Mouse (Mus musculus): Measurements from ENCODE around the gene Gmds.

The Gmds gene

DNA sequence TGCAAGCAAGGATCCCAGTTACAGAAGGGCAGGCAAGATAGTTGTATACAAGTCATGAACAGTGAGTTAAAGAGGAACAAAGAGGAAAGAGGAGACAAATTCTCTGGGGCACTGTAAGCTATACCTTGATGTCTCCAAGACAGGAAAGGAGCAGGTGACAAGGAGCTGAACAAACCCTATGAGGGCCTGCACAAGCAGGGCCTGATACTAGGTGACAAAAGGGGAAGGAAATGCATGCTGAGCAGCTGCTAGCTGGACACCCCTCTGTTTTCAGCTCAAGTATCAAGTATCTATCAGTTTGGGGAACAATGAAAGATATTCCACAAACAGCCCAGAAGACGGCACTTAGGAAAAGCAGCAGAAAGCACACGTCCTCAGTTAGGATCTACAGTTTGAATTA is 193.4 kb downstream of the Gmds start:
- DNase-seq = no peak

DNA sequence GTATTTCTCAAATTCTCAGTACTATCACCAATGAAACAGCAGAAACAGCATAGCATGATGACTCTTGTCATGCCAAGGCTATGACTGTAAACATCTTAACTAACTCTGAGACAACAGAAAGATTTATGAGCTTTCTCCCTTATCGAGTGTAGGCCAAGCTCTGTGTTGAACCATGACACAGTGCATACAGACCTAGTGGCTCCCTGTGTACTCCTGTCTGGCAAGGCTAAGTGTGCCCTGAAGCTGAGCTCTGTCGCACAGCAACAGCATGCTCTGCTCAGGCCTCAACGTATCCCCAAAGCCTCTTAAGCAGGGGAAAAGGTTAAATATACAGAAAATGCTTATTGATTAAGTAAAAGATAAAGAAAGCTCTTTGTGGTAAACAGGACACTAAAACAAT is 194.9 kb downstream of the Gmds start:
- DNase-seq = no peak

DNA sequence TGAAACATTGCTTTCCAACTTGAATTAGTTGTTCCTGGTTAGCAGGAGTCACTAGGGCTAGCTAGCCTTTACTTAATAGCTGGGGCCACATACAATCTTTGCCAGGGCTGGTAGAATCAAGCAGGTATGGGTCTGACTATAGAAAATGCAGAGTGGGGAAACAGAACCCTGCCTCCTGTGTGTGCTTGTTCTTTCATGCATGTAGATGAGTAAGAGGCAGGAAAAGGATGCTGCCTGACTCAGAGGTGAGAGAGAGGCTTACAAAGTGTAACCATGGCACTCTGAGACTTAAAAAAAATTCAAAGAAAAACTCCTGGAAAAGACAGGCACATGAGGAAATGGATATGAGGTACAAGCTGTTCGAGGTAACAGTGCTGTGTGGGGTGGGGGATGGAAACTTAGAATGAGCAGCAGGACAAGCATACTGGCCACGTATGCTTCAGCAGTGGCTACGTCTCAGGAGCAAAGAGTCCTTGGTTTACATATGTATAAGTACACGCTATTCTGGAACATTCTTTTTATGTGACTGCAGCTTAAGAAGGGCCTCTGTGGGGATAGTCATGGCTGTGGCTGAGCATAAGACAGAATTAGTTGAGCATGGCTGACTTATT is 203.8 kb downstream of the Gmds start:
- no peak for DNase-seq

DNA sequence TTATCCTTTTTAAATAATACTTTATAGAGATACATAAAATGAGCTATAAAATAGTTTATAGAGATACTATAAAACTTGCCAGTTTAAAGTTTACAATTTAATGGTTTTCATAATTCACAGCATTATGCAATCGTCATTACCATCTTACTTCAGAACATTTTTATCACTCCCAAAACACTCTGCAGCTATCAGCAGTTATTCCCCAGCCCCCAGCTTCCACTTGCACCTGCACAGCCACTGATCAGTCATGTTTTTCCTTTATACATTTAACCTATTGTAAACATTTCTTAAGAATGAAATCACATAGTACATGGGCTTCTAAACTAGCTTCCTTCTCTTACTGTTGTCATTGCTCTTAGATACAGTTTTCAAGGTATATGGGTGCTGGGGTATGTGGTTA is 208.6 kb downstream of the Gmds start:
- no peak for DNase-seq

DNA sequence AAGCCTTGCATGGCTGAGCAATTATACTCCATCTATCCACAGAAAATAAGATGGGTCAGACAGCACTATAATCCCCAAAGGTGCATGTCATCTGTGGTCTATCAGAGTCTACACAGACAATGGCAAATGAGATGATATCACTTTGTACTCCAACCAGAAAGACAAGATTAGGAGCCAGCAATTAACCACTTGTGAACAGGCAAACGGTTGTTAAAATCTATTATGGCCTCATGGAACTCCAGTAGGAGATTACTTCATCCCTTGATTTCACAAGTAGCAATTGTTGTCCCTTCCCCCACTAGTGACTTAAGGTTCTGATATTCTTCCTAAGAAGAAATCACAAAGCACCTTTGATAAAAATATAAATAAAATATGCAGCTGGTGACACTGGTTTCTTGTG is 220.2 kb downstream of the Gmds start:
- DNase-seq = no peak

DNA sequence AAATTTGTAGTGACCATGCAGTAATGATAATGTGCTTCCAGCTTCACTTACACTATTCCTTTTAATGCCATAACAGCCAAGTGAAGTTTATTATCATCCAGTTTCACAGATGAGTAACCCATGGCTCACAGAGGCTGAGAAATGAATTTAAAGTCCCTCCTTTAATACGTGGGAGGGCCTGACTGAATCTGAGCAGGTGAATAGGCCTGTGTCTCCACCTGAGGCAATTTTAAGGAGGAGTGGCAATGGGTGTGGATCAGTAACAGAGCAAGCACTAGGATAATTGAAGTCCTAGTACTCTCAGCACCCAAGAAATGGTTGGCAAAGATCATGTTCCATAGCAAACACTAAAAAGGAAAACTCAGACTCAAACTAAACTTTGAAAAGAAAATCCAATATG is 223.1 kb downstream of the Gmds start:
- no peak for DNase-seq

DNA sequence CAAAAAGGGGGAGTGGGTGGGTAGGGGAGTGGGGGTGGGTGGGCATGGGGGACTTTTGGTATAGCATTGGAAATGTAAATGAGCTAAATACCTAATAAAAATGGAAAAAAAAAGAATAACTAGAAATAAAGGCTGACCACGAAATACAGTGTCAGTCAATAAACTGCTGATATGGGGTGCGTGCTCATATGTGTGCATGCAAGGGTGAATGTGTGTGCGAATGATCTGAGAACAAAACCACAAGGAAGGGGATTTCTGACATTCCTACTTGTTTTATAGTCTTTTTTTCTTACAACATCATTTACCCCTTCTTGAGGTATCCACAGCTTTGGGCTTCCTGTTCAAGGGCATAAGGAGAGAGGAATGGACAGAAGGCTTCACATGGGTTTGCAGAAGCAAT is 224.7 kb downstream of the Gmds start:
- no peak for DNase-seq

DNA sequence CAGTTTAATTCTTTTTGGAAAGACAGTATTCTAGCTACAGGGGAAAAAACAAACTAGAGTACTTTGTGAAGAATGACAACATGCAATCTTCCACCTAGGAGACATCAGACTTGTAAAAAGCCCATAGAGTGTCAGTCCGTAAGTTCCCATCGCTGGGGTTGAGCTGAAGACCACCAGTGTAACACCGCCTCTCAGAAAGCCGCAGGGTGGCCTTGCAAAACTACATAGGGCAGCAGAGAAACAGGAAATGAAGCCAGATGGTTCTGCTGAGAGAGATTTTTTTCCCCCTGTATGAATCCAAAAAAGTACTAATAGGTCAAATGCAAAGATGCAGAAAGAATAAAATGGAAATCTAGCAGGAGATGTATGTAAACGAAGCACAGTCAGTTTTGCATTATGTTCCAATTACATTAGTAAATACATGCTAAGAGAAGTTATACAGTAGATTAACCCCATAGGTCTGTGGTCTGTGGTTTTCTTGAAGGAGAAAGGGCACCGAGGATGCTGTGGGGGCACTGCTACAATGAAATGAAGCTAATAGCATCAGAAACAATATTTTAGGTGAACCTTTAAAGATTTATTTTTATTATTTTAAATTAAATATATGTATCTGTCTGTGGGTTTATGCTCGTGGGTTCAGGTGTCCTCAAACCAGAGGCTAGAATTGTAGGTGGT is 250.1 kb downstream of the Gmds start:
- DNase-seq = no peak

DNA sequence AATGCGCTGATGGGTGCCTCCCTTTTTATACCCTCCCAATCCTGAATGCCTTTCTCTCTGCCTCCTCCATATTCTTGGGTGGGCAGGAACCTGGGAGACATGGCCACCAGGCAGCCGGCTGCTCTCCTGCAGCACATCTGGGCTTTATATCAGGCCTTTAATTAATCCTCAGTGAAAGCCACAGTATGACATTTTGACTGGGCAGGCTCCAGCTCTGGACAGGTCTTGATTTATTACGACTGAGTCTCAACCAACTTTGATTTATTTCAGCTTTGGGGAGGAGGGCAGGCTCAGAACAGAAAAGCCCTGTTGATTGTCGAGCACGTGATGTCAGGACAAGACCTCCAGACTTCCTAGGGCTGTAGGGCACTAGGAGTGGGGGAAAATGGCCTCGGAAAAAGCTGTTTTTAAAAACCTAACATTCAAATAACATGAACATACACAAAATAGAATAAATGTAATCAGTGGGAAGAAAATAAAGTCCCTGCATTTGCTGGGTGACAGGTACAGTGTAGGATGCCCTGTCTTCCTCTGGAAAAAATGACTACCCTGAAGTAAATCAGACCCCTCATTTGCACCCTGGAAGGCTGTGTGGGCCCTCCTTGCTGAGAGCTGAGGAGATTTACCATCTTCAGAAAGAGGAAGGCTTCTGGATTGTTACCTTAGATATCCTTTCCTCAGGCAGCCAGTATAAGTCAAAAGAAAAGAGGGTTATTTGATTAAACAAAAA is 257.9 kb downstream of the Gmds start:
- no peak for DNase-seq

DNA sequence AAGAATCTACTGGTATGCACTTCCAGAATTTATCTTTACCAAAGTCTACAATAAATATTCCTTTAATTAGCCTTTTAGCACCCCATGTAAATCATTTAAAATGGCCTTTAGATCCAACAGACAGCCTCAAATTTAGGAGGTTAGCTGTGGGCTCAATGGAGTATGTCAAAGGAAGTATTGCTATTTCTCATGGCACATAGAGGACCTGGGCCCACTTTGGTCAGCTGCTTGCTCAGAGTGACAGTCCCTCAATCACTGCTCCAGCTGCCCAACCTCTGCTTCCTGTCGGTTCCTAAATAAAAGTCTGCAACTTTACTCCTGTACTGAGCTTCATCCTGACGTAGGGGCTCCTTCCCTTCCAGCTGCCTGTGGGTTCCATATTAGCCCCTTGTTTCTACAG is 264.9 kb downstream of the Gmds start:
- DNase-seq = no peak

DNA sequence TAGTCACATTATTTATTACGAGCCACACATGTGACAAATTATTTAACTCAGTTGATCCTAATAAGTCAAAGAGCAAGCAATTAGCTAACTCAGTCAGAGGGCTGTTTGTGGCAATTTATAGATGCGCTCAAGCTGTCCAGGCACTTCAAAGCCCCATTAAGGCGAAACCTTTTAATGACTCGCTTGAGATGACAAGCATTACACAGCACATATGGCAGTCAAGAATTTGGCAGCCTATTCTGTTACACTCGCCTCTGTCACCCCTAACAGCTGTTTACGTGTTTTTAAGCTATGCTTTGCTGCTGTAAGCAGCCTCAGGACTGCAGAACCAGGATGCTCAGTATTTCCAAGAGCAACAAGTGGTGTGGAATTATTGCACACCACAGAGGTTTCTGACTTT is 283.2 kb downstream of the Gmds start:
- no peak for DNase-seq

DNA sequence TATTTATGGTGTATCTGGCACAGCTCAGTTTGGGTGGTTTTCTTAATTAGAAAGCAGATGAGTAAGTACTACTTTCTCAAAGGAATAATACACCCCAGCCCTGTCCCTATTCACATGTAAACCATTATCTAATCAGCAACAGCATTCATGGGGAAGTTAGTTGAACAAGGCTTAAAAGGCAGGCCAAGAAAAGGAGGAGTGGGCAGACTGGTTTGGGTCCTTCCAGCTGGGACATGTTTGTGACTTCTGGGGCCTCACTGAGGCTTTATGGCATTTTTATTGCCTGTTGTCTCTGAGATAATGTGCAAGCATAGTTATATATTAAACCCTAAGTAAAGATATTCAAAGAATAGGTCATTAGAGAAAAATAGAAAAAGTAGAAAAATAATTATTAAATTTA is 285.0 kb downstream of the Gmds start:
- no peak for DNase-seq

DNA sequence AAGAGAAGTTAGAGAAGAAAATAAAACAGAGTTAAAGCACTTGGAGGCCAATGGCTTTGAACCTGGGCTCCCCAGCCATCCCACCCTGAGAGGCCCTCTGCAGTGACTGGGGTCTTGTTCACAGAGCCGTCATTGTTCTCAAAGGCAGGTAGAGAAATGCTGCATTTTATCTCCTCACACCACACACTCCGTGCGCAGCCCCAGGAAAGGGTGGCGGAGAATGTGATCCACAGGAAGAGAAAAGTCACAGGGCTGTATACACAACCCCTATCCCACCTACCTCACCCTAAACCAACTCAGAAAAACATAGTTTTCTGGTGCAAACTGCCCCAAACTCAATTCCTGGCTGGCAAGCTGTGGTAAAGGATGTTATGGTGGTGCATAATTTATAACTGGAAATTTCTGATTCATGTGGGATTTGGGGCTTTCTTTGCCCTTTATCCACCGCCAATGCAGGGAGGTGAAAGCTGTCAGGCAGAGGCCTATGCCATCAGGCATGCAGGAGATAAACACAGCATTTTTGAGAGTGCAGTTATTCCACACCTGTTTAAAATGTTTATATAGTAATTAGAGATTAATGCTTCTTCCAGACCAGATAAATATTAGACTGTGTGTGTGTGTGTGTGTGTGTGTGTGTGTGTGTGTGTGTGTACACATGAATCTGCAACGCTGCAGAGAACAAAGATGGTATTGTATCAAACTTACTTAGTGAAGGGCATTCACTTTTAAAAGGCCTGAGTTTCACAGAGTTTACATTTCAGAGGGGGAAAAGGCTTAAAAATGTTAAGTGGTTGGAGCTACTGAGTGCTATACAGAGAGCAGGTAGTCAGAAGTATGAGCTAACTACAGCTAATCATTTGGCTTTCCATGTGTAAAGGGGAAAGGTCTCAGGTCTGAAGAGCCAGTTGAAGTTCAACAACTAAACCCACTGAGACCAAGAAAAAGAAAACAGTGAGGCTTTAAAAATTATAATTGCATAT is 290.3 kb downstream of the Gmds start:
- no peak for DNase-seq

DNA sequence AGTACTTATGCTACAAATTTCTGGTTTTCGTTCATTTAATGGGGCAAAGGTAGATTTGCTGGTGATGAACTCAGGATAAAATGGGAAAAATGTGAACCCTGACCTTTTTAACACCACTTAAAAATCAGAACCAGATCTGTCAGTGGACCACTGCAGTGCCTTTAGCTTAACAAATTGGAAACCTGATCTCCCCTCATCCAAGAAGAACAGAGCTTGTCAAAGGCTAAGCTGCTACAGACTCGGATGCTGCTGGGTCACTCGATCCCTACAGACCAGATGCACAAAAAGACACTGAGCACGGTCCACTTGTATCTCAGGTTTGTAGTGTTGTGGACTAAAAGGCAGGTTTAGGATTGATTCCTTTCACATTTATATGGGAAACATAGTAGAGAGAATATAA is 291.6 kb downstream of the Gmds start:
- no peak for DNase-seq

DNA sequence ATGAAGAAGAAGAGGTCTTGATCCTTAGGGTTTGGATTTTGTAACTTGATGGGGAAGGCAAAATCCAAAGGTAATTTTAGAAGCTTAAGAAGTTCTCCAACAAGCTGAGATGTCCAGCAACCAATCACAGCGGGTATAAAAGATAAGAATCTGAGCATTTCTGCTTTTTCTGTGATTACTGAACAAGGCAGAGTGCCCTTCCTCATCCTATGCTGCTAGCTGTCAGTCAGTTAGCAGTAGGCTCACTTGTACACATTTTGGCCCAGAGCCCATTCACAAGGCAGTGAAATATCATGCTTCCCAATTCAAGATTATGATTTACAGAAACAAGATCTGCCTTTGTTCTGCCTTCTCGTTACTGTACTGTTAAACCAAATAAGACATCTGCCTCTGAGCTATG is 295.8 kb downstream of the Gmds start:
- no peak for DNase-seq

DNA sequence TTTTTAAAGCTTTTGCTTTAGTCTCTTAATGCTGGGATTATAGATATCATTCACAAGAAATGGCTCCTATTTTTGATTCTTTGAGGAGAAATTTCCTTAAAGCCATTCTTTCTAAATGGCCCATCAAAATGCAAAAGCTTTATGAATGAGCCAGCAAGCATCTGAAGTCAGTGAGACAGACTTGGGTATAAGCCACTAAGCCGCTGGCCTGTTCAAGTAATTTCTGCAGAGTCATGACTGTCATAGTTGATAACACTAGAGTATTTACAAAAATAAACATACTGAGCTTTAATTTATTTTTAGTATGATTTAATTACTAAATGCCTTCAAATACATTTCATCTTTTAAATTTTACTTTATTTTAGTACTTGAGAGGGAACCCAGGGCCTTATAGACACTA is 297.7 kb downstream of the Gmds start:
- DNase-seq = no peak

DNA sequence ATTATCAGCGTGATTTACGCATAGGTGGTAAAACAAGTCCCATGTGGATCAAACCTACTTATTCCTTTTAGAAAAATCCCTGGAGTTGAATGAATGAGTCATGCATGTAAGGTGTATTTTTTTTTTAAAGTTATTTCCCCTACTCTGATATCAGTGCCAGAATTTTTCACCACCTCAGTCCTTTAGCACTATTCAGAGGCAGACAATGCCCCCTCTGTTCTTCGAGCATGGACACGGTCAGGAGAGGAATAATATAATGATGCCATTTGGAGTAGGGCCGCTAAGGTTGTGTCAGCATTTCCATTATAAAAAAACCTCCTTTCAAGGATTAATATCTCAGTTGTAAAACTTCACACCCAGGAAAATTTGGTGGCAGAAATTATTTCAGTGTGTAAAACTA is 301.6 kb downstream of the Gmds start:
- DNase-seq = no peak

DNA sequence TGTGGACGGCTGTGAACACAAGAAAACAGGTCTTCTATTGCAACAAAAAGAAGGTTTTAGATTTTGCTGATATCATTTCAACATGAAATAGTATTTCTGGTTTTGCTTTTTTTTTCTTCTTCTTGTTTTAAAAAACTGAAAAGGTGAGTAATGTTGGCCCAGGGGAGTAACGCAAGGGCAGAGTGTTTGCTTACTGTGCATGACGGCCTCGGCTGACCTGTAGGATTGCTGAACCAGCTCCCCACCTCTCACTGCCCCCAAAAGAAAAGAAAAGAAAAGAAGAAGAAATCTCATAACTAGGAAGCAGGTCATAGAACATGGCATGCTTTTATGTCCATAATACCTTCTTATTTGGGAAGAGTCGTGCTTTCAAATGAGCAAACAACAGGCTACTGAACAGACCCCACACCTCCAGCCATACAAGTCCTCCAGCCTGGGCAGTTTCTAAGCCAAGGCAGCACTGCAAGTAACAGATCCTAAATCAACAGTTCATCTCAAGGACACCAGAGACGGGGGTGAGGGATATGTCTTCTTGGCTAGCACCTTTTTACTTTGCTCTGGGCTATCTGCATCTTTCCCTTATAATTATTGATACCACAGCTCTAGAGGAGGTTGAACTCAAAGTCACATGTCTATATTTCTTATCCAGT is 303.6 kb downstream of the Gmds start:
- DNase-seq = no peak

DNA sequence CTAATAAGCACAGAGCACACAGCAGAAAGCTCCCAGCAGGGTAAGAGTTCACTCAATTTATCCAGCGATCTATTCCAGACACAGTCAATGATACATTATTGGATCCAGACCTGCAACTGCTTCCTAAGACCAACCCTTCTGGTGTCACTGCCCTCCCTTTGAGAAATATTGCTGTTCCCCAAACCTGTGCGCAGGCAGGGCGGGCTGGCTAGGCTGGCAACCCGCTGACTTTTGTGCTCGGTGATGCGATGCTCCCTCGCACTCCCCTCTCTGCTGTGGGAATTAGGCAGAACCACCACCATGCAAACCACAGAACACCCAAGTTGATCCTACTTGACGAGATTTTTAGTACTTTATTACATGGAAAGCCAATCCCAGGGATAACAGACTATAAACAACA is 304.4 kb downstream of the Gmds start:
- no peak for DNase-seq

DNA sequence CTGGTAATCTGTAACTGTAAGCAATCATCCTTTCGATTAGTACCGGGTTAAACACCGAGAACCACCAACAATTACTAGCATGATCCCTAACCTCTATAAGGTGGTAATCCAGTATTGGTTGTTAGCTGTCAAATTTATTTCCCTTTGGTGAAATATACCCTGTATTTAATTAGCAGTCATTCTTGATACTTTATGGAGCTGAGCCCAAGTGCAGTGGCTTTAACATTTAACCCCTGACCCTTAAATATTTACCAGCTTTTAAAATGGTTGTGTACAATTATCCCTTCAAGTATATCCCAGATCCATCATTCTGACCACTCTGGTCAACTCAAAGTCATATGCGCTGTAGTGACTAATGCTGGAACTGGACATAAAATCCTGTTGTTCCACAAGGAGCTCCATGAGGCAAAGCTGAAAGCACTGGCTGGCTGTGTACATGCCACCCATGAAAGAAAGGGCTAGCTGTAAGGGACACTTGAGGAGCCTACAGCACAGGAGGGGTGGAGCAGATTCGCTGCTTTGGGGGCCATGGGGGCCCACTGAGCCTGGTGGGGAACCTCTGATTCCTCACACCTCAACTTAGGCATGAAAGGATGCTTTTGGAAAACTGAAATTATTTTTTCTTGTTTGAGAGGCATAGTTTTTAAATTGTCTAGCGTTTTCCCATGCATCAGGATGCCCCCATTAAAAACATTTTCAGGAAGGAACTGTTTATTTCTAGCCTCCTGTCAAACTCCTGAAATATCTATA is 312.1 kb downstream of the Gmds start:
- DNase-seq = no peak

DNA sequence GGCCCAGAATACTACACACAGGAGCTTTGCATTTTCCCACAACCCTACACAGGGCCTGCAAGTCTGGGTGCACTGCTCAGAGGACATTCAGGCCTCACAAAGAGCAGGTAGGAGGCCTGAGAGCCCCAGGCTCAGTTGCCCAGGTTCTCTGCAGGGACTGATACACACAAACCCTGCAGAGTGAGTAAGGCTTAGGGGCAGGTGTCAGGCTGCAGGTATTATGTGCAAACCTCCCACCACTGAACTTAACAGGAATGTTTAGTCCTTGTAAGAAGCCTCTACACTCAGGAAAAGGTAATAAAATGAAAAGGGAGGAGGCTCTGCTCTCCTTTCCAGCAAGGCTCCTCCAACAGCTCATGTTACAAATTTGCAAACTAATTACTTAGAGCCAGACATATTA is 313.7 kb downstream of the Gmds start:
- no peak for DNase-seq

All from right cerebral cortex, adult 18-20 months (tissue).